In the genomic region with DNA sequence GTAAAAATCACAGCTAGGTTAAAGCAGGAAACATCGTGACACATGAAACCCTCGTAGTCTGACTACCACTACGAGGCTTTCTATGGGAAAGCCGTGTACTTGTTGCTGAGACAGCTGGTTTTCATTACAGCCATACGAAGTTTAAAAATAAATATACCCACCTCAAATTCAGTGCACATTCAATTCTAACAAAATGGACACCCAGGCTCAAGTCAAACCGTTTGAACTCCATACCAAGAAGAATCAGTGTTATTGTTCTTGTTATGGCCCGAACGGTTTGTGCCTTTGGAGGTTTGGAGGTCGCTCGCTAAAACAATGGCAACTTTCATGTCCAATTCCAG, we compare ENCODE assay signal across 18 mouse cellular contexts.
DNase-seq lines count a peak whose midpoint lies in the region; ATAC-seq and TF ChIP-seq lines count a peak whose summit lies in the region.
"Had no signal": no experiment of that assay in that cellular context is flagged by ENCODE, and none has a peak within 500 bp of the region (broad histone marks: within the 10 kb centered on the region; RNA-seq: fewer than 3 reads in every experiment).

No protein-coding gene starts in this region.

- DNase-seq in lung, postnatal 0 days (ENCODE audit: low spot score), result no peak
- DNase-seq in embryo, embryonic 9.5 days (ENCODE audit: extremely low spot score), result peak; percentile 40
- DNase-seq in embryonic facial prominence, embryonic 14.5 days (ENCODE audit: low spot score), result peak; percentile 88
- DNase-seq in testis, postnatal 14 days (ENCODE audit: low spot score), result no peak
- DNase-seq in left cerebral cortex, adult 11 months (ENCODE audit: low spot score), result no peak
- DNase-seq: adrenal gland, postnatal 25 days; cerebellum, adult 9-11 months; gastrocnemius, postnatal 14 days; heart, postnatal 36 days; layer of hippocampus, adult 9-11 months; liver, postnatal 0 days; thymus, postnatal 25 days had no signal

- peak overlapping the region; percentile 50 for H3K27ac ChIP-seq in lung, embryonic 15.5 days
- H3K27ac ChIP-seq in lung, postnatal 0 days (ENCODE audit: low read length), result no peak overlapping the region
- H3K27ac ChIP-seq in embryonic facial prominence, embryonic 14.5 days (replicated peaks; ENCODE audit: low read depth, low read length), result peak overlapping the region; percentile 82
- H3K27ac ChIP-seq in limb, embryonic 15.5 days, result peak overlapping the region; percentile 60
- H3K27ac ChIP-seq: stomach, embryonic 15.5 days had no signal

- no peak overlapping the region for H3K9ac ChIP-seq in lung, embryonic 15.5 days
- no peak overlapping the region for H3K9ac ChIP-seq in lung, postnatal 0 days (replicated peaks; ENCODE audit: low read depth)
- H3K9ac ChIP-seq in embryonic facial prominence, embryonic 14.5 days (ENCODE audit: low read depth, low read length), result no peak overlapping the region
- no peak overlapping the region for H3K9ac ChIP-seq in limb, embryonic 15.5 days
- H3K9ac ChIP-seq: liver, postnatal 0 days; stomach, embryonic 15.5 days had no signal

- no peak for TF ChIP-seq CTCF in lung, postnatal 0 days (IDR thresholded peaks at IDR 0.05)

- H3K36me3 ChIP-seq in lung, embryonic 15.5 days, result no peaks in the 10 kb centered on the region
- no peaks in the 10 kb centered on the region for H3K36me3 ChIP-seq in lung, postnatal 0 days (ENCODE audit: insufficient read depth, low read length)
- no peaks in the 10 kb centered on the region for H3K36me3 ChIP-seq in embryonic facial prominence, embryonic 14.5 days (ENCODE audit: control insufficient read depth, insufficient read depth, low read length)
- no peaks in the 10 kb centered on the region for H3K36me3 ChIP-seq in limb, embryonic 15.5 days
- H3K36me3 ChIP-seq: stomach, embryonic 15.5 days had no signal

- ATAC-seq in lung, embryonic 15.5 days (ENCODE audit: borderline replicate concordance, extremely low read depth, low FRiP score, low TSS enrichment), result no peak
- no peak for ATAC-seq in lung, postnatal 0 days
- ATAC-seq in embryonic facial prominence, embryonic 14.5 days (ENCODE audit: low read depth), result peak; percentile 63
- no peak for ATAC-seq in limb, embryonic 15.5 days (ENCODE audit: insufficient number of reproducible peaks, low FRiP score, low TSS enrichment, low read depth)
- ATAC-seq: CD4-positive, CD25-positive, alpha-beta regulatory T cell, adult 4 months; intestine, postnatal 0 days; liver, postnatal 0 days had no signal

- peaks cover 22% of the 10 kb centered on the region for H3K27me3 ChIP-seq in lung, embryonic 15.5 days
- no peaks in the 10 kb centered on the region for H3K27me3 ChIP-seq in lung, postnatal 0 days (replicated peaks; ENCODE audit: insufficient read depth, low read length)
- H3K27me3 ChIP-seq in embryonic facial prominence, embryonic 14.5 days (replicated peaks; ENCODE audit: control insufficient read depth, insufficient read depth, low read length), result no peaks in the 10 kb centered on the region
- H3K27me3 ChIP-seq in limb, embryonic 15.5 days, result no peaks in the 10 kb centered on the region

- no peak overlapping the region for H3K4me2 ChIP-seq in lung, embryonic 15.5 days
- no peak overlapping the region for H3K4me2 ChIP-seq in lung, postnatal 0 days (replicated peaks; ENCODE audit: low read depth, low read length)
- H3K4me2 ChIP-seq in embryonic facial prominence, embryonic 14.5 days (ENCODE audit: low read depth, low read length), result 0 out of 2 replicates have a peak overlapping the region, but pooled peaks have one; percentile 7
- H3K4me2 ChIP-seq in limb, embryonic 15.5 days, result no peak overlapping the region
- H3K4me2 ChIP-seq: heart, embryonic 11.5 days; stomach, embryonic 15.5 days had no signal

- H3K4me3 ChIP-seq in lung, embryonic 15.5 days, result no peak overlapping the region
- no peak overlapping the region for H3K4me3 ChIP-seq in lung, postnatal 0 days (ENCODE audit: low read depth, low read length)
- no peak overlapping the region for H3K4me3 ChIP-seq in embryonic facial prominence, embryonic 14.5 days (ENCODE audit: low read depth, low read length)
- H3K4me3 ChIP-seq in limb, embryonic 15.5 days, result no peak overlapping the region
- H3K4me3 ChIP-seq: stomach, embryonic 15.5 days had no signal

- 45% methylated on average over 10 of the region's 10 CpGs for WGBS in lung, embryonic 15.5 days
- 54% methylated on average over 10 of the region's 10 CpGs for WGBS in lung, postnatal 0 days
- WGBS in embryonic facial prominence, embryonic 14.5 days, result 19% methylated on average over 10 of the region's 10 CpGs
- 27% methylated on average over 10 of the region's 10 CpGs for WGBS in limb, embryonic 15.5 days

- peaks cover 9% of the 10 kb centered on the region for H3K4me1 ChIP-seq in lung, embryonic 15.5 days
- H3K4me1 ChIP-seq in lung, postnatal 0 days (ENCODE audit: insufficient read depth, low read depth, low read length), result no peaks in the 10 kb centered on the region
- H3K4me1 ChIP-seq in embryonic facial prominence, embryonic 14.5 days (ENCODE audit: control insufficient read depth, insufficient read depth, low read length), result peaks cover 18% of the 10 kb centered on the region
- peaks cover 17% of the 10 kb centered on the region for H3K4me1 ChIP-seq in limb, embryonic 15.5 days

- no peak for TF ChIP-seq EP300 in lung, postnatal 0 days (IDR thresholded peaks at IDR 0.05)

- no peaks in the 10 kb centered on the region for H3K9me3 ChIP-seq in lung, embryonic 15.5 days
- no peaks in the 10 kb centered on the region for H3K9me3 ChIP-seq in lung, postnatal 0 days (ENCODE audit: low read length)
- H3K9me3 ChIP-seq in embryonic facial prominence, embryonic 14.5 days (ENCODE audit: control insufficient read depth, low read length), result no peaks in the 10 kb centered on the region
- no peaks in the 10 kb centered on the region for H3K9me3 ChIP-seq in limb, embryonic 15.5 days
- H3K9me3 ChIP-seq: stomach, embryonic 15.5 days had no signal

Comparison
In these comparisons a context has a peak if more than half of its experiments do, and no peak if none do; other contexts are left out.
1. DNase-seq: peak in embryo, embryonic 9.5 days (single experiment) and embryonic facial prominence, embryonic 14.5 days (single experiment); none in lung, postnatal 0 days (single experiment), testis, postnatal 14 days (single experiment) and left cerebral cortex, adult 11 months (single experiment).